Mouse (Mus musculus): Measurements from ENCODE around the gene Rfc4. TPM values are rescaled to one million over a fixed set of nuclear protein-coding genes. Genes with fewer than 3 reads are reported as not detected.

The Rfc4 gene
- total RNA-seq, 2 experiments from 2014 or later, result 5.9 to 8.4 TPM

DNA sequence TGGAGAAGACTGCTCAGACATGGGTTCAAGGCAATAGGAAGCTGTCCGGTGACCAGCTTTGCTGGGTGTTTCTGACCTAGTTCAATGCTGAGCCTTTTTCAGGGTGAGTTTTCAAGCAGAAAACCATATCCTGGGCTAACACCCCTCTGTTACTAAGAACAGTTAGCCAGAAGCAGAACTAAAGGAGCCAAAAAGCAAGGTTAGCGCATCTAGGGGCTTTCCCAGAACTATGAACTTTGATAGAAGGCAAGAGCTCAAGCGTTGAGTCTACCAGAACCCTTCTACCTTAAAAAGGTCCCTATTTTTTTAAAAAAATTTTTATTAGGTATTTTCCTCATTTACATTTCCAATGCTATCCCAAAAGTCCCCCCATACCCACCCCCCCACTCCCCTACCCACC is 13.4 kb upstream of the Rfc4 start:
- no peak for DNase-seq (ENCODE audit: extremely low spot score in 1 of 2, low spot score in 2 of 2)
- intact Hi-C loops (cut with DNase I), result no loop called here

DNA sequence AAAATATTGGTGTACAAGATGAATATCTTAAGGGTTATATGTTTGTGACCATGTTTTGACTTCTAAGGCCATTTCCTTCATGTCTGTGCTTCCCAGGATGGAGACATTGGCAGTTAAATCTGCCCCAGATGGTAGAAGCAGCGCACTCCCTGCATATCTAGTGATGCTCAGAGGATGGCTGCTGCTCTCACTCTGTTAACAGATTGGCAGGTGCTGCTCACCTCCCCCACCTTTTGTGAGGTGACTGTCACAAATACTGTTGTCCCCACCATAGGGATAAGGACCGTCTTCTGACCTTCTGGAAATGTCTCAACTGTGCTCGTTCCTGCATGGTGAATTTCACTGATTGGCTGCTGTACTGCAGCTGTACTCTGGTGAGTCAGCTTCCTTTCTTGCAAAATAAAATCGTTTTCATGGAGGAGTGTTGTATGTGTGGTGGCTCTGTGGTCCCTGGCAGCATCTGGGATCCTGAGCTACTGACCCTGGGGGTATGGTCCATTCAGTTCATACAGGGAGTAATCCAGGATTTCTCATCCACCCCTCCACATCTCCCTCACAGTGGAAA is 9.0 kb upstream of the Rfc4 start:
- intact Hi-C loops (cut with DNase I), result loop anchor here (5.0 kb wide), 1 partner anchor 259 kb away; no protein-coding TSS in a partner anchor
- DNase-seq (ENCODE audit: extremely low spot score in 1 of 2, low spot score in 2 of 2), result no peak

- intact Hi-C loops (cut with DNase I), result loop anchor here (5.0 kb wide), 1 partner anchor 258 kb away; no protein-coding TSS in a partner anchor
Observed at GRCm38 (mm10) chr16:23135421-23136149, 8.0 kb upstream of the Rfc4 start.

DNA sequence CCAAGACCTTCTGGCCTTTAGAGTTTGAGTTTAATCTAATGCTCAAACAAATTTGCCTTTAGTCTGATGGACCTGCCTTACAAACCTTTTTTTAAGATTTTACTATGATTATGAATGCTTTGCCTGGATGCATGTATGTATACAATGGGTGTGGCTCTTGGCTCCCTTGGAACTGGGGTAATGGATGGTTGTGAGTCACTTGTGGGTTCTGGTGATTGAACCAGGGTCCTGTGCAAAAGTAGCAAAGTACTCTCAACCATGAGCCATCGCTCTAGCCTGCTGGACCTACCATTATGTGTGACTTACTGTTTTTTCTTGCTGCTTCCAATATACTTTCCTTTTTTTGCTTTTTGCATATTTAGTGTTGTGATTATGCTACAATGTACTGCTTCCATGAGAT is 4.8 kb upstream of the Rfc4 start:
- DNase-seq (ENCODE audit: extremely low spot score in 1 of 2, low spot score in 2 of 2), result no peak
- intact Hi-C loops (cut with DNase I), result no loop called here

More at GRCm38 (mm10) chr16:23135421-23136149, 8.0 kb upstream of the Rfc4 start:
- no peak for DNase-seq (ENCODE audit: extremely low spot score in 1 of 2, low spot score in 2 of 2)

GRCm38 (mm10) chr16:23130303-23130702 is 2.8 kb upstream of the Rfc4 start:
- no peak for DNase-seq (ENCODE audit: extremely low spot score in 1 of 2, low spot score in 2 of 2)
- intact Hi-C loops (cut with DNase I), result no loop called here

DNA sequence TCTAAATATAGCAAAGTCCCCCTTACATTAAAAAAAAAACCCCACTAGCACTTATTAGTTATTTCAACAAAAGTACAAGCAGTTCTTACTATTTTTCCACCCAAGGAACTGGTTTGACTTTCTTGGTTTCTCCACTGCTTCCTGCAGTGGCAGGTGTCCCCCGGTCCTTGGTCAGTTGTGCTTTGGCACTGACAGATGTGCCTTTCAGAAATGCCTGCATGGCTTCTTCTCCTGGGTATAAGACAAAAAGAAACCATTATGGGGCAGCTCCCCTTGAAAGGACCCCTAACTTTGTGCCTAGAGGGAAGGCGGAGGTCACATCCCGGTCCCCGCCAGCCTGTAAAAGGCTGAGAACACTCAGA is 245 bp downstream of the Rfc4 start:
- no peak for DNase-seq (ENCODE audit: extremely low spot score in 1 of 2, low spot score in 2 of 2)
- intact Hi-C loops (cut with DNase I), result loop anchor here (5.0 kb wide), 1 partner anchor 35 kb away; no protein-coding TSS in a partner anchor

DNA sequence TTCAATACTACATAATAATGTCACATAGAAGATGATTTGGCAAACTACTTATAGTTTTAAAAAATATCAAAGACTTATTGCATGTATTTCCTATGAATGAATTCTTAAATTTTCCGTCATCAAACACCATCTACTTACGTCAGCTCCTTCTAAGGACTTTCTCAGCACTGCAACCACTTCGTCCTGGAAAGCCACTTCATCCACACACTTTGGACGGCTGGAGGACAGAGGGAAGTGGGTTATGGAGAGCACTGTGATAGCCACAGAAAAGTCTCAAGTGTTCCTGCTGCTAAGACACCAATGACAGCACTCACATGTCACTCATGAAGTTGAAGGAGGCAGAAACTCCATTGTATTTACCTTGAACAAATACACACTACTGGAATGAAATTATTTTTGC is 3.1 kb downstream of the Rfc4 start:
- intact Hi-C loops (cut with DNase I), result no loop called here
- no peak for DNase-seq (ENCODE audit: extremely low spot score in 1 of 2, low spot score in 2 of 2)

GRCm38 (mm10) chr16:23123104-23123503 is 4.4 kb downstream of the Rfc4 start:
- intact Hi-C loops (cut with DNase I), result no loop called here
- no peak for DNase-seq (ENCODE audit: extremely low spot score in 1 of 2, low spot score in 2 of 2)

- DNase-seq (ENCODE audit: extremely low spot score in 1 of 2, low spot score in 2 of 2), result no peak
- intact Hi-C loops (cut with DNase I), result no loop called here
Observed at GRCm38 (mm10) chr16:23122446-23122845, 5.1 kb downstream of the Rfc4 start.

DNA sequence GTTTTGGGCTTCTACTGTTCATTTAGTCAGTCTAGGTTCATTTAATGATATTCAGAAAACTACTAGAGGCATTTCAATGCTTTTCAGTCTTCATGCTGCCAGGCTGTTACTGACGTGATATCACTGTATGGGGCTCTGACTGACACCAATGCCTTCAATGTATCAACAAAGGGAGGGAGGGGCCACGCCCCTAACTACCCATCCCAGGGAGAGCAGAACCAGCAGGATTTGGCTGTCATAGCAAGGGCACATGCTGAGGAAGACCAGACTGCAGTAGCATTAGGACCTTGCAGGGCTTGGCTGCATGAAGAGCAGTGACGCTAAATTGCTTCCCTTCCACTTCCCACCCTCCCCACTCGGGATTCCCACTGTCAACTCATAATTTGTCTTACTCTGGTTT is 10.4 kb downstream of the Rfc4 start:
- intact Hi-C loops (cut with DNase I), result loop anchor here (5.0 to 10.0 kb wide), 2 partner anchors 245 to 872 kb away; no protein-coding TSS in a partner anchor
- DNase-seq (ENCODE audit: extremely low spot score in 1 of 2, low spot score in 2 of 2), result no peak

- no peak for DNase-seq (ENCODE audit: extremely low spot score in 1 of 2, low spot score in 2 of 2)
- intact Hi-C loops (cut with DNase I), result loop anchor here (5.0 to 10.0 kb wide), 2 partner anchors 243 to 871 kb away; no protein-coding TSS in a partner anchor
Observed at GRCm38 (mm10) chr16:23115486-23115885, 12.1 kb downstream of the Rfc4 start.

- intact Hi-C loops (cut with DNase I), result loop anchor here (5.0 to 10.0 kb wide), 2 partner anchors 242 to 870 kb away; no protein-coding TSS in a partner anchor
- DNase-seq (ENCODE audit: extremely low spot score in 1 of 2, low spot score in 2 of 2), result no peak
Observed at GRCm38 (mm10) chr16:23114339-23115171, 13.0 kb downstream of the Rfc4 start.

DNA sequence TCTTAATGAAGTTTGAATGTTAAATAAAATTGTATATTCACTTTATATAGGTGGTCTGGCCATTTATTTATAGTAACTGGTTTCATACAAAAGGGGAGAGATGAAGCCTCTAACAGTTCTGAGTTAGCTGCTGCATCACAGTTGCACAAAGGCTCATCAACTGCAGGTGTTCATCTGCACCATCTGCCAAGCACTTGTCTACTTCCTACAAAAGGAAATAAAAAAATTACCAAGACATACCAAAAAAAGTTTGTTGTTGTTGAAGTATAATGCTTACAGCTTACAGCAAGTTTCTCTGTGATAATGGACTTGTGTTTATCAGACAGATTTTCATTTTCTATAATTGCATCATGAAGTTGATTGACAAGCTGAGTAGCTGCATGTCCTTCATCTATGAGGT is 13.6 kb downstream of the Rfc4 start:
- intact Hi-C loops (cut with DNase I), result loop anchor here (10.0 kb wide), 1 partner anchor 869 kb away; no protein-coding TSS in a partner anchor
- DNase-seq (ENCODE audit: extremely low spot score in 1 of 2, low spot score in 2 of 2), result no peak

DNA sequence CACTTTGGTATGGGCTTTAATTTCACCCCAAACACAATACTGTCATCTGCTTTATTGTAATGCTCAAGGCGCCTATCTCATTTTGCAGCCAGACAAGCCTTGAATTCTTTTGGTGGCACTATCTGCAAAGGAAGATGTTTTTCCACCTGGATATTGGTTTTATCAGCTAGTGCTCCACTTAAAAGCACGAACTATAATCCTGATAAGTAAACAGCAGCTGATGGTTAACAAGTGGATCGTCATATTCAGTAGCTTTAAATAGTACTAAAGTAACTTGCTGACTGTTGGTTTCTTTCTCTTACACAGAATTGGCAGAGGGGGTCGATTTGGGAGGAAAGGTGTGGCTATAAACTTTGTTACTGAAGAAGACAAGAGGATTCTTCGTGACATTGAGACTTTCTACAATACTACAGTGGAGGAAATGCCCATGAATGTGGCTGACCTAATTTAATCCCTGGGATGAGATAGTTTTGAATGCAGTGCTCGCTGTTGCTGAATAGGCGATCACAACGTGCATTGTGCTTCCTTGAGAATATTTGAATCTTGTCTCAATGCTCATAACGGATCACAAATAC is 14.6 kb downstream of the Rfc4 start:
- intact Hi-C loops (cut with DNase I), result loop anchor here (10.0 kb wide), 1 partner anchor 868 kb away; no protein-coding TSS in a partner anchor

DNA sequence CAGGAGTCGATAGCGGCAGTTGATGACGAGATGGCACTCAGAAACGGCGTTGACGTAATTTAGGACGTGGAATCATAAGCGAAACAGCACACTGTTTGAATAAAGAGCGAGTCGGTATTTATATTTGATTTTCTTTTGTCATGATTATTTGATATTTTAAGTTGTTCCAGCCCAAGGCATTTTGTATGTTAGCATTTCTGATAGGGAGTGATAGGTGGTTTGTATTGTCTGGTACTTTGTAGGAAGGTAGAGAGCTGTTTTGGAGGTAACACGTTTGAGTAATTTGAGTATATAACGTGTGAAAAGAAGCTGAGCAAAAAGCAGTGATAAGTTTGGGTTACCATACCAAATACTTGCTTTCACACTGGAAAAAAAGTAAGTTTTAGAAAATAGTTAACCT is 15.2 kb downstream of the Rfc4 start:
- no peak for DNase-seq (ENCODE audit: extremely low spot score in 1 of 2, low spot score in 2 of 2)
- intact Hi-C loops (cut with DNase I), result loop anchor here (10.0 kb wide), 1 partner anchor 868 kb away; no protein-coding TSS in a partner anchor

More for the DNA sequence above, 14.6 kb downstream of the Rfc4 start:
- DNase-seq (ENCODE audit: extremely low spot score in 1 of 2, low spot score in 2 of 2), result no peak

GRCm38 (mm10) chr16:23109350-23110280 is 17.9 kb downstream of the Rfc4 start:
- intact Hi-C loops (cut with DNase I), result loop anchor here (5.0 to 10.0 kb wide), 2 partner anchors 252 to 865 kb away; partner anchors contain the start of genes Dnajb11 and Tbccd1
- DNase-seq (ENCODE audit: extremely low spot score in 1 of 2, low spot score in 2 of 2), result no peak

GRCm38 (mm10) chr16:23108943-23109342 is 18.6 kb downstream of the Rfc4 start:
- intact Hi-C loops (cut with DNase I), result loop anchor here (5.0 kb wide), 1 partner anchor 252 kb away; the partner anchor contains the start of genes Dnajb11 and Tbccd1
- DNase-seq (ENCODE audit: extremely low spot score in 1 of 2, low spot score in 2 of 2), result no peak
